Mouse (Mus musculus) frontal cortex, adult 2 months (tissue): ENCODE results near the gene Vmn2r94. TPM values are rescaled to one million over a fixed set of nuclear protein-coding genes. Genes with fewer than 3 reads are reported as not detected.

Experiments
- DNase-seq, 2 experiments: peaks; one replicate each; pipeline ENCODE4 v3.0.0; 2022; ENCODE audit warnings: low spot score in 1 of 2; ENCODE audit errors: extremely low spot score in 1 of 2
- polyA plus RNA-seq: library from polyadenylated mRNA; depleted of rRNA; stranded (reverse); fragments of >200 nt; gene quantifications from 2 replicates; pipeline ENCODE4 v1.2.3, GENCODE M21; 2012; rRNA removed

Vmn2r94 gene
- polyA plus RNA-seq = not detected in 2 replicates

DNA sequence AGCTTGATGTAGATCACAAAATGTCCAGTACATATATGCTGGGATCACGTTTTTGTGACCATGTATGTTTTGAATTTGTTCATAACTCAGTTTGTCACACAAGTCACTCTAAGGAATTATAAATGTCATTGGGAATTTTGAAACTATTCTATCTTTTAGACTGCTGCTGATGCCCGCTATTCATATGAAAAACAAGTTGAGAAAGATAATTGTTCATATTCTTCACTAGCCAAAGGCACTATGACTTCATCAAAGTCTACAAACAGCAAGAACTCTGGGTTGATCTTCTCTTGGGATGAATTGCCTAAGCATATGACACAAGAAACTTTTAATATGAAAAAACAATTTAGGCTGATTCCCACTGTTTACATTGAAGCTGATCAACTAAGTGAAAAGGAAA is at the start of gene Vmn2r94:
Vmn2r94 (minus strand) TSS at position 101 of the 400 bp plus-strand sequence.
- no peak for DNase-seq

DNA sequence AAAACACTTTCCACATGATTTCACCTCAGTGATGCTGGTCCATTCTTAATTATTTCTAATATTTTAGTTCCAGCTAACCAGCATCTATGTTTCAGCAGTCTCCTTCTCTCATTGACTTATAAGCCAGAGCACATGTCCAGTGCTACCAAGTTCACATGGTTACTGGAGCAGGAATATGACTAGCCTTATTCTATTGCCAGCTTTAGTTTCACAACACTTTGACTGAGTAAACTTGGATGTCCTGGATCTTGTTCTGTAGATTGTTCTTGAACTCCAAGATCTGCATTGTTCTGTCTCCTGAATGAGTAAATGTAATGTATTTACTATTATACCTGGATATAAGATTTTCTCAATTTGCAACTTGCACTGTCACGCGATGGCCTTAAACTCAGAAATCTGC is 45.5 kb upstream of the Vmn2r94 start:
- DNase-seq = no peak

DNA sequence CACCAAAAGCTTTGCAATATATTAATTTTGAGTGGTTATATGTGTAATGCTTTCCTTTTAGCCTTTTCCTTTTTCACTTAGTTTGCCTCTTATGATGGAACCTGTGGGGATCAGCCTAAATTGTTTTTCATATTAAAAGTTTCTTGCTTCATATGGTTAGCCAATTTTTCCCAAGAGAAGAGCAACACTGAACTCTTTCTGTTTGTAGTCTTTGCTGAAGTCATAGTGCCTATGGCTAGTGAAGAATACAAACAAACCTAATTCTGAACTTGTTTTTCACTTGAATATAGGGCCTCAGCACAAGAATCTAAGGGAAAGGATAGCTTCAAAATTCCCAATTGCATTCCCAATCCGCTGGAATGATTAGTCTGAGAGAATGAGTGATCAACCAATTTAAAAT is 20.2 kb upstream of the Vmn2r94 start, which contains the start of gene Vmn2r93:
Vmn2r93 (plus strand) TSS at position 301 of the 400 bp plus-strand sequence.
- no peak for DNase-seq

DNA sequence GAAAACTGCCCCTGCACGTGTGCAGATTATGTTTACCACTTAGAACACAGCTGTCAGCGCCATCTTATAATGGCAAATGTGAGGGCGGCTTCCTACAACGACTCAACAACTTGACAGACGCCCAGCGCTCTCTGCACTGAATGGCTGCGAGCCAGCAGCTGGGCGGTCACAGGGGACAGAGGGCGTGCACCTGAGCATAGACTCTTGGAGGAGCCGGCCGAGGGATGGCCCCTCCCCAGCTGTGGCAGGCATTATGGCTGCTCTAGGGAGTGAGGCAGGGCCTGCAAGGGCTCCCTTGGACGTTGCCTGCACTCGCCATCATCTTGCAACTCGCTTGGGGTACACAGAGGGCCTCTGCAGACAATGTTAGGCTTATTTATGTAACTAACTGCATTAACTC is 40.6 kb downstream of the Vmn2r94 start:
- DNase-seq = no peak

DNA sequence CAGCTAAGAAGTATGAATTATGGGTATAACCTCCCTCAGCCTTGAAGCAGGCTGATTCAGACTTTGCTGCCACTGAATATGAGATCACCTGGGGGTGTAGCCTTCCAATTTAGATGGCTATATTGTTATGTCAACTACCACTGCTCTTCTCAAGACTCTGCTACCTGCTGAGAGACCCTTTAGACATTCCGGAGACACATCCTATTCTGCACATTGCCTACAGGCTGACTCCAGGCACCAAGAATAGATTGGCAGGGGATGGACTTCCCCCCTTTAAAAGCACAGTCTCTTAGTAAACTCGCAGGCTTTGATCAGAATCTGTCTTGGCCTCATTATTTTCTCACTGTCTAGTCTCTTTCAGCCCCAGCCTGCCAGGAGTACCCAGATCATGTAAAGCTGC is 45.6 kb downstream of the Vmn2r94 start:
- no peak for DNase-seq

DNA sequence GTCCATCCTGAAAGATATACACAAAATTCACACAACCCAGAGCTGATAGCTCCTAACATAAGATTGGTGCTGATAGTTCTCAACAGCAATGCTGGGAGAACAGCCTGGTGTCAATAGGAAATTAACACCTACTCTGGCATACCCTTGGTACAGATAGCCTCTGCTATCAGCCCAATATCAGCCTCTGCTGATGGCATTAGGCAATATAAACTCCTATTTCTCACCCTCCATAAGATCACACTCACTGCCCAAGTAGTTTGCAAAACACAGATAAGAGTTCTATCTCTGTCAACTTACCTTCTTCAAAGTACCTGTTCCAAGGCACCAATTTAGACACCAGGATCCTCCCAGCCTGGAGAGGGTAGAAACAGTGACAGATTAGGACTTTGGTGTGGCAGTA is 56.3 kb downstream of the Vmn2r94 start:
- DNase-seq = no peak

Other genes starting within 250 kb of the Vmn2r94 start
- gene Vmn2r124, start 228.3 kb downstream of the Vmn2r94 start, polyA plus RNA-seq = not detected in 2 replicates
- gene Vmn2r91, start 192.7 kb downstream of the Vmn2r94 start, polyA plus RNA-seq = not detected in 2 replicates
- not detected in 2 replicates for gene Vmn2r92, start 125.9 kb downstream of the Vmn2r94 start, polyA plus RNA-seq
- not detected in 2 replicates for gene Vmn2r93, start 20.3 kb upstream of the Vmn2r94 start, polyA plus RNA-seq
- not detected in 2 replicates for gene Vmn2r95, start 146.3 kb upstream of the Vmn2r94 start, polyA plus RNA-seq